ENCODE assay signal across 9 mouse cellular contexts in genomic region chr11:102338561-102338960, GRCm38 (mm10). TPM values are rescaled to one million over a fixed set of nuclear protein-coding genes. Genes with fewer than 3 reads are reported as not detected.
DNase-seq lines count a peak whose midpoint lies in the region; ATAC-seq and TF ChIP-seq lines count a peak whose summit lies in the region.
"Had no signal": no experiment of that assay in that cellular context is flagged by ENCODE, and none has a peak within 500 bp of the region (broad histone marks: within the 10 kb centered on the region; RNA-seq: fewer than 3 reads in every experiment).

No protein-coding gene starts in this region.

- H3K9me3 ChIP-seq in forebrain, postnatal 0 days (ENCODE audit: low read length), result no peaks in the 10 kb centered on the region
- H3K9me3 ChIP-seq in lung, embryonic 16.5 days (ENCODE audit: control insufficient read depth, low read length), result no peaks in the 10 kb centered on the region
- no peaks in the 10 kb centered on the region for H3K9me3 ChIP-seq in hindbrain, embryonic 11.5 days (ENCODE audit: control insufficient read depth, low read length)
- H3K9me3 ChIP-seq: hindbrain, embryonic 15.5 days had no signal

- no peak overlapping the region for H3K9ac ChIP-seq in forebrain, postnatal 0 days
- H3K9ac ChIP-seq in lung, embryonic 16.5 days (ENCODE audit: low read length), result no peak overlapping the region
- H3K9ac ChIP-seq in hindbrain, embryonic 11.5 days (ENCODE audit: low read depth, low read length), result no peak overlapping the region
- H3K9ac ChIP-seq: hindbrain, embryonic 15.5 days had no signal

- no peak overlapping the region for H3K4me2 ChIP-seq in forebrain, postnatal 0 days (ENCODE audit: low read depth)
- H3K4me2 ChIP-seq in lung, embryonic 16.5 days (ENCODE audit: low read depth, low read length), result no peak overlapping the region
- no peak overlapping the region for H3K4me2 ChIP-seq in hindbrain, embryonic 11.5 days (replicated peaks; ENCODE audit: low read depth, low read length)
- H3K4me2 ChIP-seq: hindbrain, embryonic 15.5 days had no signal

- TF ChIP-seq POLR2A in kidney, adult 2 months (IDR thresholded peaks at IDR 0.05; ENCODE audit: low read depth, low read length), result no peak

- H3K36me3 ChIP-seq in forebrain, postnatal 0 days (ENCODE audit: insufficient read depth), result no peaks in the 10 kb centered on the region
- no peaks in the 10 kb centered on the region for H3K36me3 ChIP-seq in kidney, adult 2 months (ENCODE audit: control insufficient read depth, insufficient read depth, low read length)
- H3K36me3 ChIP-seq in lung, embryonic 16.5 days (ENCODE audit: control insufficient read depth, insufficient read depth, low read length), result no peaks in the 10 kb centered on the region
- no peaks in the 10 kb centered on the region for H3K36me3 ChIP-seq in hindbrain, embryonic 11.5 days (ENCODE audit: control insufficient read depth, insufficient read depth, low read length)
- H3K36me3 ChIP-seq: hindbrain, embryonic 15.5 days had no signal

- H3K27ac ChIP-seq in layer of hippocampus, adult 2 months, result no peak overlapping the region
- no peak overlapping the region for H3K27ac ChIP-seq in forebrain, postnatal 0 days (ENCODE audit: low read depth, low read length)
- 0 out of 2 replicates have a peak overlapping the region, but pooled peaks have one; percentile 33 for H3K27ac ChIP-seq in kidney, adult 2 months (ENCODE audit: insufficient read depth, low read depth, low read length)
- H3K27ac ChIP-seq in lung, embryonic 16.5 days (ENCODE audit: low read length), result peak overlapping the region; percentile 78
- H3K27ac ChIP-seq in hindbrain, embryonic 11.5 days (ENCODE audit: low read depth, low read length), result no peak overlapping the region
- H3K27ac ChIP-seq: hindbrain, embryonic 15.5 days had no signal

- no peak for TF ChIP-seq CTCF in layer of hippocampus, adult 2 months (conservative IDR thresholded peaks at IDR 0.05)
- no peak for TF ChIP-seq CTCF in forebrain, postnatal 0 days (IDR thresholded peaks at IDR 0.05; ENCODE audit: low read depth)
- no peak for TF ChIP-seq CTCF in kidney, adult 2 months (conservative IDR thresholded peaks at IDR 0.05; ENCODE audit: insufficient read depth, insufficient read length, low read depth, low read length)

- H3K27me3 ChIP-seq in forebrain, postnatal 0 days (ENCODE audit: insufficient read depth, low read length), result no peaks in the 10 kb centered on the region
- H3K27me3 ChIP-seq in kidney, adult 2 months (replicated peaks; ENCODE audit: control insufficient read depth, insufficient read depth, low read length), result no peaks in the 10 kb centered on the region
- H3K27me3 ChIP-seq in lung, embryonic 16.5 days (ENCODE audit: control insufficient read depth, insufficient read depth, low read depth, low read length), result no peaks in the 10 kb centered on the region
- H3K27me3 ChIP-seq in hindbrain, embryonic 11.5 days (ENCODE audit: control insufficient read depth, insufficient read depth, low read length), result no peaks in the 10 kb centered on the region
- H3K27me3 ChIP-seq: hindbrain, embryonic 15.5 days had no signal

- 0 out of 2 replicates have a peak, but pooled peaks cover 3% of the 10 kb centered on the region for H3K4me1 ChIP-seq in forebrain, postnatal 0 days (ENCODE audit: insufficient read depth)
- 0 out of 2 replicates have a peak, but pooled peaks cover 3% of the 10 kb centered on the region for H3K4me1 ChIP-seq in kidney, adult 2 months (ENCODE audit: control insufficient read depth, insufficient read depth, low read length)
- H3K4me1 ChIP-seq in lung, embryonic 16.5 days (replicated peaks; ENCODE audit: control insufficient read depth, insufficient read depth, low read length), result peaks cover 19% of the 10 kb centered on the region
- H3K4me1 ChIP-seq in hindbrain, embryonic 11.5 days (replicated peaks; ENCODE audit: control insufficient read depth, insufficient read depth, low read length), result no peaks in the 10 kb centered on the region

- ATAC-seq in forebrain, postnatal 0 days, result no peak
- ATAC-seq in lung, embryonic 16.5 days (ENCODE audit: low read depth), result peak; percentile 94
- no peak for ATAC-seq in hindbrain, embryonic 11.5 days (ENCODE audit: low FRiP score)

- no peak overlapping the region for H3K4me3 ChIP-seq in layer of hippocampus, adult 2 months
- no peak overlapping the region for H3K4me3 ChIP-seq in forebrain, postnatal 0 days (ENCODE audit: low read depth, low read length)
- H3K4me3 ChIP-seq in kidney, adult 2 months (ENCODE audit: insufficient read depth, low read depth, low read length), result no peak overlapping the region
- no peak overlapping the region for H3K4me3 ChIP-seq in lung, embryonic 16.5 days (ENCODE audit: low read length)
- no peak overlapping the region for H3K4me3 ChIP-seq in hindbrain, embryonic 11.5 days (ENCODE audit: low read depth, low read length)
- H3K4me3 ChIP-seq: hindbrain, embryonic 15.5 days had no signal

- WGBS in forebrain, postnatal 0 days, result 27% methylated on average over 3 of the region's 3 CpGs
- WGBS in kidney, adult 2 months, result 12% methylated on average over 3 of the region's 3 CpGs
- 10% methylated on average over 3 of the region's 3 CpGs for WGBS in lung, embryonic 16.5 days
- WGBS in hindbrain, embryonic 11.5 days, result 57% methylated on average over 3 of the region's 3 CpGs

- DNase-seq in layer of hippocampus, adult 2 months (ENCODE audit: low spot score in 2 of 2), result peak; percentile 29 to 47
- no peak for DNase-seq in layer of hippocampus, adult 9-10 months (ENCODE audit: low spot score)
- DNase-seq in adrenal gland, adult 2 months, result peak; percentile 91
- DNase-seq in forebrain, postnatal 0 days, result peak; percentile 53
- DNase-seq in kidney, adult 2 months, result peak; percentile 95
- DNase-seq in embryo, embryonic 10.5 days (ENCODE audit: low spot score), result no peak
- no peak for DNase-seq in hindbrain, embryonic 11.5 days (ENCODE audit: low spot score)

RNA-seq across cellular contexts. Expression of gene Ubtf, which starts 19.0 kb away (rescaled TPM):
- 100 to 1,000 TPM; 122 to 138 TPM for total RNA-seq in layer of hippocampus, adult 2 months (2021)
- total RNA-seq in adrenal gland, adult 2 months (2021), result 100 to 1,000 TPM in 1 of 2 experiments, 10 to 100 TPM in 1; 95.9 to 110 TPM
- polyA plus RNA-seq in adrenal gland, adult 2 months (2012; rRNA removed), result 24.2 and 25.4 TPM in 2 replicates
- total RNA-seq in forebrain, postnatal 0 days (2014; rRNA removed), result 94.3 and 109 TPM in 2 replicates
- 73.2 and 78.7 TPM in 2 replicates for polyA plus RNA-seq in forebrain, postnatal 0 days (2015; fragmentation: Nextera tagmentation; extraction: Ambion mirVana)
- 27.0 and 30.3 TPM in 2 replicates for polyA plus RNA-seq in kidney, adult 2 months (2012; rRNA removed)
- 69.6 and 73.0 TPM in 2 replicates for polyA plus RNA-seq in lung, embryonic 16.5 days (2015; fragmentation: Nextera tagmentation; extraction: Ambion mirVana)
- polyA plus RNA-seq in hindbrain, embryonic 11.5 days (2014; fragmentation: Nextera tagmentation; extraction: Ambion mirVana), result 82.1 and 83.4 TPM in 2 replicates

RNA-seq across cellular contexts. Expression of gene Slc4a1, which starts 27.4 kb away (rescaled TPM):
- under 1 TPM; 0.15 to 0.23 TPM for total RNA-seq in layer of hippocampus, adult 2 months (2021)
- total RNA-seq in adrenal gland, adult 2 months (2021), result under 1 TPM; 0.35 to 0.49 TPM
- 0.02 TPM in 1 of 2 replicates, not detected in the other for polyA plus RNA-seq in adrenal gland, adult 2 months (2012; rRNA removed)
- total RNA-seq in forebrain, postnatal 0 days (2014; rRNA removed), result 0.24 and 1.2 TPM in 2 replicates
- 0.50 and 0.68 TPM in 2 replicates for polyA plus RNA-seq in forebrain, postnatal 0 days (2015; fragmentation: Nextera tagmentation; extraction: Ambion mirVana)
- polyA plus RNA-seq in kidney, adult 2 months (2012; rRNA removed), result 79.5 and 90.6 TPM in 2 replicates
- 8.9 and 18.2 TPM in 2 replicates for polyA plus RNA-seq in lung, embryonic 16.5 days (2015; fragmentation: Nextera tagmentation; extraction: Ambion mirVana)
- 25.8 and 28.1 TPM in 2 replicates for polyA plus RNA-seq in hindbrain, embryonic 11.5 days (2014; fragmentation: Nextera tagmentation; extraction: Ambion mirVana)

RNA-seq across cellular contexts. Expression of gene Atxn7l3, which starts 42.1 kb away (rescaled TPM):
- 100 to 1,000 TPM; 165 to 169 TPM for total RNA-seq in layer of hippocampus, adult 2 months (2021)
- 10 to 100 TPM; 44.2 to 45.1 TPM for total RNA-seq in adrenal gland, adult 2 months (2021)
- polyA plus RNA-seq in adrenal gland, adult 2 months (2012; rRNA removed), result 43.2 and 46.5 TPM in 2 replicates
- total RNA-seq in forebrain, postnatal 0 days (2014; rRNA removed), result 162 and 167 TPM in 2 replicates
- 24.3 and 26.2 TPM in 2 replicates for polyA plus RNA-seq in forebrain, postnatal 0 days (2015; fragmentation: Nextera tagmentation; extraction: Ambion mirVana)
- polyA plus RNA-seq in kidney, adult 2 months (2012; rRNA removed), result 28.0 TPM in 2 replicates
- polyA plus RNA-seq in lung, embryonic 16.5 days (2015; fragmentation: Nextera tagmentation; extraction: Ambion mirVana), result 11.1 and 11.6 TPM in 2 replicates
- 17.5 and 22.0 TPM in 2 replicates for polyA plus RNA-seq in hindbrain, embryonic 11.5 days (2014; fragmentation: Nextera tagmentation; extraction: Ambion mirVana)

RNA-seq across cellular contexts. Expression of gene Tmub2, which starts 53.8 kb away (rescaled TPM):
- 10 to 100 TPM; 61.1 to 67.4 TPM for total RNA-seq in layer of hippocampus, adult 2 months (2021)
- total RNA-seq in adrenal gland, adult 2 months (2021), result 10 to 100 TPM; 57.2 to 59.4 TPM
- 55.8 and 58.9 TPM in 2 replicates for polyA plus RNA-seq in adrenal gland, adult 2 months (2012; rRNA removed)
- total RNA-seq in forebrain, postnatal 0 days (2014; rRNA removed), result 72.5 and 77.4 TPM in 2 replicates
- polyA plus RNA-seq in forebrain, postnatal 0 days (2015; fragmentation: Nextera tagmentation; extraction: Ambion mirVana), result 63.0 and 67.0 TPM in 2 replicates
- 59.7 and 66.9 TPM in 2 replicates for polyA plus RNA-seq in kidney, adult 2 months (2012; rRNA removed)
- 52.8 and 60.2 TPM in 2 replicates for polyA plus RNA-seq in lung, embryonic 16.5 days (2015; fragmentation: Nextera tagmentation; extraction: Ambion mirVana)
- 64.0 and 65.2 TPM in 2 replicates for polyA plus RNA-seq in hindbrain, embryonic 11.5 days (2014; fragmentation: Nextera tagmentation; extraction: Ambion mirVana)

RNA-seq across cellular contexts. Expression of gene Rundc3a, which starts 54.6 kb away (rescaled TPM):
- total RNA-seq in layer of hippocampus, adult 2 months (2021), result 100 to 1,000 TPM; 482 to 488 TPM
- 10 to 100 TPM; 36.8 to 51.7 TPM for total RNA-seq in adrenal gland, adult 2 months (2021)
- 46.3 and 77.5 TPM in 2 replicates for polyA plus RNA-seq in adrenal gland, adult 2 months (2012; rRNA removed)
- total RNA-seq in forebrain, postnatal 0 days (2014; rRNA removed), result 306 and 418 TPM in 2 replicates
- 118 and 121 TPM in 2 replicates for polyA plus RNA-seq in forebrain, postnatal 0 days (2015; fragmentation: Nextera tagmentation; extraction: Ambion mirVana)
- 2.6 and 3.4 TPM in 2 replicates for polyA plus RNA-seq in kidney, adult 2 months (2012; rRNA removed)
- polyA plus RNA-seq in lung, embryonic 16.5 days (2015; fragmentation: Nextera tagmentation; extraction: Ambion mirVana), result 1.8 and 2.9 TPM in 2 replicates
- polyA plus RNA-seq in hindbrain, embryonic 11.5 days (2014; fragmentation: Nextera tagmentation; extraction: Ambion mirVana), result 43.3 and 47.8 TPM in 2 replicates

Comparison
In these comparisons a context has a peak if more than half of its experiments do, and no peak if none do; other contexts are left out.
1. DNase-seq: peak in layer of hippocampus, adult 2 months (2 of 2), adrenal gland, adult 2 months (single experiment), forebrain, postnatal 0 days (single experiment) and kidney, adult 2 months (single experiment); none in layer of hippocampus, adult 9-10 months (single experiment), embryo, embryonic 10.5 days (single experiment) and hindbrain, embryonic 11.5 days (single experiment).
2. H3K27ac ChIP-seq: peak in kidney, adult 2 months (single experiment) and lung, embryonic 16.5 days (single experiment); none in layer of hippocampus, adult 2 months (single experiment), forebrain, postnatal 0 days (single experiment) and hindbrain, embryonic 11.5 days (single experiment).